Mouse (Mus musculus) spleen, adult 12 weeks (tissue): Measurements from ENCODE around the gene Olfr263.

Experiments
- DNase-seq: peaks from one replicate; pipeline ENCODE4 v3.0.0; 2022; ENCODE audit warnings: low spot score

The Olfr263 gene

DNA sequence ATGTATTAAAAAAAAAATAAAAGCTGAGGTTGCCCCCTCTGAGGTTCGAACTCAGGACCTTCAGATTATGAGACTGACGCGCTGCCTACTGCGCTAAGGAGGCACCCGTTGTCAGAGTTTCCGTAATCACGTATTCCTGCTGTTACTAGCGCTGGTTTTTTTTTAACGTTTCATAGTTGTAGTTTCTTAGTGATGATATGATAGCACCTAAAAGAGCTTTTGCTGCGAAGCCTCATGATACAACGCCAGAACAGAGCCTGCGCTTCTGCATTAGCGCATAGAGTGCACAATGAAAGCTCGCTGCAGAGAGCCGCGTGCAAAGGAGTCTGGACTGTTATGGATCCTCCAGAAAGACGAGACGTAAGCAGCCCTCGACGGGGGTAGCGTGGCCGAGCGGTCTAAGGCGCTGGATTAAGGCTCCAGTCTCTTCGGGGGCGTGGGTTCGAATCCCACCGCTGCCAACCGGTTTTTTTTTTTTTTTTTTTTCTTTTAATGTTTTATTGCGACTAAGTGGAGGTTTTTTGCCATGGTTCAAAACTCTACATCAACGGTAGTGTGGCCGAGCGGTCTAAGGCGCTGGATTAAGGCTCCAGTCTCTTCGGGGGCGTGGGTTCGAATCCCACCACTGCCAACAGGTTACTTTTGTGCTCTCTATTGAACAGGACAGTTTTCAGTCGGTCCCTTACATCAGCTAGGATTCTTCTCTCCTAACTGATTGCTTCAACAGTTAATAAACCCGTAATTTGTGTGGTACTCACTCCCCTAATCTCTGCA lies 40.4 kb downstream of the Olfr263 start:
- DNase-seq = peak; percentile 76

DNA sequence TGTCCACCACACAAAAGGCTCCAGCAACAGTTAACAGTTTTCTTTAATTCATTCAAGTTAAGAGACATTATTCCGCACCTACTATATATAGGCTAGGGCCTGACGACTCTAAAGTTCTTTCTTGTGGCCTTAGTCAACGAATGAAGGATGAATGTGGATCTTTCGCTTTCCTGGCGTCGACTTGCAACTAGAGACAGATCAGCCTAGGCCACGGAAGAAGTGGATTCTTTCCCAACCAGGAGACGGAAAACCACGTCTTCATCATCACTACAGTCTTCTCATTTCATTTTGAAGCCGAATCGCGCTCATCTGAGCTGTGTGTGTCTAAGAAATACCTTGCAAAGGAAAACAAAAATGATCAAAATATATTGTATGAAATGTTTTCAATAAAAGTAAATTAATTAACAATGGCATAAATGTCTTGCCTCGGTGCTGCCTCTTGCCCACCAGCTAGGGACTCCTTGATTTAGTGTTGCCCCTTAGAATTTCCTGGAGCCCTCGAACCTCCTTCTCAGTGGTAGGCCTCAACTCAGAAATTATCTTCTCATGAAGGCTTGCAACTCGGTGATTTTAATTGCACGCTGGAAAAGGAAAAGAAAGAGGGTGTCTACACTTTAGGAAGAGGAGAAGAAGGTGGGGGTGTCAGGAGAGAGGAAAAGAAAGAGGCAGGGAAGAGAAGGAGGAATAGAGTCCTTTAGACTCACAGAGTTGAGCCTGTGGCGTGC lies 41.2 kb downstream of the Olfr263 start:
- no peak for DNase-seq

DNA sequence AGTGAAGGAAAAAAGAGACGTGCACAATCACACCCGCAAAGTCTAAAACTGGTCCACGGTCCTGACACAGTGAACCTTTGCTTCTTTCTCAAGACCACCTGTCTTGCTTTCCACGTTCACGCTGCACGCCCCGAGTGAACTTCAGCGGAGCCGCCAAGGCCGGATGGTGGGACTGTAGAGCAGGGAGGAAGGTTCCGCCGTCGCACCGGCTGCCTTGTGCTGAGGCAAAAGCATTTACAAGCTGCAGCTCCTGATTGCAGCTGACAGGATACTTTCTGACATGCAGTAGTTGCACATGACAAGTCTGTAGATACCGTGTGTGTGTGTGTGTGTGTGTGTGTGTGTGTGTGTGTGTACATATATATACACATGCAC lies 41.7 kb downstream of the Olfr263 start:
- no peak for DNase-seq

DNA sequence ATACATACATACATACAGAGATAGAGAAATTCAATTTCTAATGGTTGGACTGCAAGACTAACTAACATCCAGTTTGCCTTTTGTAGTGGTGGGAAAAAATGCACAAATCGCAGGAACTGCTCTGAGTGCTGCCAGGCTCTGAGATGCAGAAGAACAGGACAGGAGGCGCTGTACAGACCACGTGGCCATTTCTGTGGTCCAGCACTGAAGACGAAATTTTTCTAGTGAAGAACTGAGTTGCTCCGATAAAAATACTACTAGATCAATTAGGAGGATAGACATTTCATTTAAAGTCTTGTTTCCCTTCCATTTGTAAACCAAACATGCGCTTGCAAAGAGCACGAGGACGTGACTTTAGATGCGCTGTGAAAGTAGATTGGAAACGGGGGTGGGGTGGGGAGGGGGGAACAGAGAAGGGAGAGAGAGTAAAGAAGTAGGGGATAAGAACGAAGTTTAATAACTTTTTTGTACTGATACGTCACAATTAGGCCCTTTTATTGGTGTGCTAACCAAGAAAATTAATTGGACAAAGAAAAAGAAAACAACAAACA lies 42.2 kb downstream of the Olfr263 start:
- no peak for DNase-seq

DNA sequence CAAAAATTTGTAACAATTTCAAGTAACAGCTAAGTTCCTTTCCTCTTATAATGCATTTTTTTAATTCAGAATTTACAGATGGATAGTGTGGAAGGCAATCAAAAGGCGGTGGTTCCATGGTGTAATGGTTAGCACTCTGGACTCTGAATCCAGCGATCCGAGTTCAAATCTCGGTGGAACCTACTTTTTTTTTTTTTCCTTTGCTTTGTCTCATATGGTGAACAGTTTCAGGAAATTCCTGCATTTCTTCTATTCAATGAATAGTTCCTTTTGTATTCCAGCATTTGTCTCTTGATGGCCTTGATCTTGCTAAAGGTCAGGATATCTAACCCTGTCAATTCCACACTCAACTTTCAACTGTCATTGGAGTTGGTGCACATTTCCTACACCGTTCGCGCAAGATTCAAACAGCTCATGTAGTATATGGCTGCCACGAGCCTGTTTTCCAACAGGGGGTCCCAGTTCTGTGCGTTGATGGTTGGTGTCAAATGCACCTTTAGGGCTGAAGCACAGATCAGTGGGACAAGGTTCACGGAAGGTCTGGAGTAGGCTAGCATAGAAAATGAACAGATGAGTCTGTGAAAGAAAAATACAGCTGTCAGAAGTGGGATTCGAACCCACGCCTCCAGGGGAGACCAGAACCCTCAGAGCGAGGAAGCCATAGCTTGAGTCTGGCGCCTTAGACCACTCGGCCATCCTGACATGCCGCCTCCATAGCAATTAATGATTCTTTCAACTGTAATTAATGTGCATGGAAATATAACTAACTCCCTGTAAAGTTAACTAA lies 43.0 kb downstream of the Olfr263 start:
- DNase-seq = peak; percentile 66

DNA sequence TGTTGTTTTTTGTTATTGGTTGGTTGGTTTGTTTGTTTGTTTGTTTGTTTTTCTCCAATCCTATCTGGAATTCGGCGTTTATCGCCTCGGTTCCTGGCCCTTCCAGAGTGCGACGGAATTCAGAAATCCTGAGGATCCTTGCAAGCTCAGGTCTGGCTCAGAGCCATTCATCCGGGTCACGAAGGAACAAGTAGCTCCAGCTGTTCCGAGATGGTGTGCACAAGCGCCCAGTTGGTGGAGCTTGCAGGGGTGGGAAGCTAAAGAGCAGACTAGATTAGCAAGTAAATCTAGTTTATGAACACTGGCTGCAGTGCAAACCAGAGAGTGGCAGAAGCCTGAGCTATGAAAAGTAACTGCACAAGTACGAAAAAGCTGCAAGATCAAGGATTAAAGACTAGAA lies 43.6 kb downstream of the Olfr263 start:
- DNase-seq = no peak

DNA sequence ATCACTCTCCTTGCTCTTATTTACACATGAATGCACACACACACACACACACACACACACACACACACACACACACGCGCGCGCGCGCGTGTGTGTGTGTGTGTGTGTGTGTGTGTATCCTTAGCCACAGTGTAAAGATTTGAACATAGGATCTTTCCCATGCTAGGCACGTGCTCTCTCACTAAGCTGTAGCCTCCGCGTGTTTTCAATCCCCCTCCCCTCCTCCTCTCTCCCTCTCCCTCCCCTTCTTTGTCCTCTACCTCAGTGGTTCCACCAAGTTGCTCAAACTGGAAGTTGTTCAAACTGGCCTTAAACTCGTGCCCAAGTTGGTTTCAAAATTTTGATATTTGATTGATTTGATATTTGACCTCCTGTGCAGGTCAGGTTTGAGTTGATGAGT lies 47.3 kb downstream of the Olfr263 start:
- DNase-seq = no peak

DNA sequence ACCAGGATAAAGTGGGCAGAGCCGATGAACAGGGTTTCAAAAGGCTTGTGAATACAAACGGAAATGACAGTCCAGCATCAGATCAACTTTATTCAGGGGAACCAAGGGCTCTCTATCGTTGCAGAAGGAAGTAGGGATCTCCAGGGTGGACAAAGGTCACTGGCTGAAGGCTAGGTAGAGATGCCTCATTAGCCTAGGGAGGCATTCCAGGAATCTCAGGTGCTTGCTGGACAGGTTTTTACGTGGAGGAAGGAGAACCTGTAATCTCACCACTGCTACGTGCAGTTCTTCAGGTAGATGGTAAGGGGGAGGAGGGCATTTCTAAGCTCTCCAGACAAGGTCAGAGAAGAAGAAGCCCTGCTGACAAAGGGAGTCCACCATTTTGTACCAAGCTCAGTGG lies 48.2 kb downstream of the Olfr263 start:
- DNase-seq = no peak

DNA sequence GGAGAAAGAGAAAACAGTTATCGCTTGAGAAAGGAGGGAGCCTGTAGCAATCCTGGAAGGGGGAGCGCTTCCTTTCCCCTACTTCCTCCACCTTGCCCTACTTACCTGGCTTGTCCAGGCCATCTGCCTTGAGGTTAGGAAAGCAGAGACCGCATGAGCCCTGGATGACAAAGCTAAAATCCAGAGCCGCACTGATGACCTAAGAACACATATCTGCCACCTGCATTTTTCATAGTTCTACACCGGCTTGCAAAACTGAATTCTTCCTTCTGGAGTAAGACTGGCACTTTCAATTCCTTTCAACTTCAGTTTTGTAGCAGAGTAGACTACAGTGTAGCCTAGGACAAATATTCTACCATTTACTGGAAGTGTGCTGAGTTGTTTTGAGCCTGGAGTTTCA lies 48.9 kb downstream of the Olfr263 start:
- no peak for DNase-seq

DNA sequence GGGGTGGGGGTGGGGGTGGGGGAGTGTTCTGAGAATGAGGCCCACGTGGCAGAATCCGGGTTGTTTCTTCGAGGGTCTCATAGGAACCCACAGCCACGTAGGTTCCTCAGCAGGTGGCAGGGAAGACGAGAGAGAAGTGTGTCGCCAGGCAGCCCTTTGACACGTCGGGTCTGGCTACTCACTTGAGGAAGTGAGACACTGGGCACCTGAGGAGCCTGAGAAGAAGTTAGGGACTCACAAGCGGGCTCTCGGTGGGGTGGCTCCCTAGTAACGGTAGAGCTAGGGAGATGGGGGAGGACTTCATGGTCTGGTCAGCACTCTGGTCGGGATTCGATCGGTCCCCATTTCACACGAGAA lies 49.9 kb downstream of the Olfr263 start, which contains the start of gene Trim27:
Gene Trim27, plus strand, starts transcription at position 79 of the 357 bp plus-strand sequence.
- no peak for DNase-seq

DNA sequence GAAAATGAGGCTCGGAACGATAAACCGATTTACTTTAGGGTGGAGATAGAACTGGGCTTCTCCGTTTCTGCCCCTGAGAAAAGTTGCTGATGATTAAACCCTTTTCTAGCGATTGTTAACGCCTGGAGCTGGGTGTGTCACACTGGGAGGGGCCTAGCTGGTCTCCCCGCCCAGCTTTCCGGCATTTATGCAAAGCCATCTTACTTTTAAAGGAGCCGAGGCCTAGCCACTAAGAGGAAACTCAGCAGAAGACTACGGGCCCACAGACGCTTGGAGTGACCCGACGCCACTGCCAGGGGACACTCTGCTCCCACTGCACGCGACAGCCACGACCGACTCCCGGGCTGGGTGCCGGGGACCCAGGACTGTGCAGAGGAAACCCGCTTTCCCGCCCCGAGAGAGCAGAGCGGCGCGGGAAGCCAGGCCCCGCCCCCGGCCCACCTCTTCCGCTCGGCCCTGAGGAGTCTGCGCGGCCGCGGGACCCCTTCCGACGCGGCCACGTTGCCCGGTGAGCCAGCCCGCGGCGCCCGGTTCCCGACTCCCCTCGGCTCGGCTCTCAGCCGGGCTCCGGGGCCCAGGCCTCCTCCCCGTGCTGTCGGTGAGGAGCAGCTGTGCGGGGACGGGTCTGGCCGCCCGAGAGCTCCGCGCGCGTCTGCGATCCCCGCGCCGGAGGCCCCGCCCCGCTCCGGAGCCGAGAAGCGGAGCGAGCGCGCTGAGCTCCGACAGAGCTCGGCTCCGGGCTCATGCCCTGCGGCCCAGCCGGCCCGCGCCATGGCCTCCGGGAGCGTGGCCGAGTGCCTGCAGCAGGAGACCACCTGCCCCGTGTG lies 50.5 kb downstream of the Olfr263 start:
- DNase-seq = peak; percentile 91

DNA sequence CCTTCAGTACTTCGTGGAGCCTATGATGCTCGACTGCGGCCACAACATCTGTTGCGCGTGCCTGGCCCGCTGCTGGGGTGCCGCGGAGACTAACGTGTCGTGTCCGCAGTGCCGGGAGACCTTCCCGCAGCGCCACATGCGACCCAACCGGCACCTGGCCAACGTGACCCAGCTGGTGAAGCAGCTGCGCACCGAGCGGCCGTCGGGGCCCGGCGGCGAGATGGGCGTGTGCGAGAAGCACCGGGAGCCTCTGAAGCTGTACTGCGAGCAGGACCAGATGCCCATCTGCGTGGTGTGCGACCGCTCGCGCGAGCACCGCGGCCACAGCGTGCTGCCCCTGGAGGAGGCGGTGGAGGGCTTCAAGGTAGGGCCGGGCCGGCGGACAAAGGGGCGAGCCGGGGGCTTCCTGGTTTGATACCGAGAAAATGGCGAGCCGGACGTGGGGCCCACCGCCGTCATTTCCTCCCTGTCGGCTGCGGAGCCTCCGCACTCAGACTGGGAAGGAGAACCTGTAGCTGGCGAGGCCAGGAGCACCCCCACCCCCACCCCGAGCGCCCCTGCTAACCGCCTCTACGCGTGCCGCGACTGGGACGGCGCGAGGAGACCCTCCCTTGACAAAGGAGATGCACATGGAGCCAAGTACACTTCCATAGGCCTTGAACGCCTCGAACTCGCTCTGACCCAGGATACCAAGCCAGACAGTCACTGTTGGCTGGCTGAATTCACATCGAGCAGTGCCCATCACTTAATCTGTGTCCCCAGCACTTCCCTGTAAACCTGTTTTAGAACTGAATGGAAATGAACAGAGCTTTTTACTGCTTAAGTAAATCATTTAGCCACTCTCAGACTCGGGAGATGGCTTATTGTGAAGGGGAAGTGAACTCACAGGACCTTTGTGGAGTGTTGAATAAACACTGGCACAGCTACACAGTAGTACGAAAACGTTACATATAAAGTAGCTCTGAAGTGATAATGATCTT lies 51.4 kb downstream of the Olfr263 start:
- DNase-seq = peak; percentile 55

DNA sequence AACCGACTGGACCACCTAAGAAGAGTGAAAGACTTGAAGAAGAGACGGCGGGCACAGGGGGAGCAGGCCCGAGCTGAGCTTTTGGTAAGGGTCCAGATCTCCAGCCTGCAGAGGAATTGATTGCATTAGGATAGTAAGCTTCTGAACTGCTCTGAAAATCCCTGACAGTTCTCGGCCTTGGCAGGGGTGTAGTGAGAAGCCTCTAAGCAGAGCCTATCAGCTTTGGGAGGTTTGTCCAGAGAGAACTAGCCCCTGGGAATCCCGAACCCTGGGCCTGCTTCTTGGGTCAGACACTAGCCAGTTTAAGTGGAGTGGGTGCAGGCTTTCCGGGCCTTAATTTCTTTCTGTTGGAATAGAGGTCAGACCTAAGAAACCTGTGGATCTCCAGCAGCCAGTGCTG lies 52.6 kb downstream of the Olfr263 start:
- no peak for DNase-seq

DNA sequence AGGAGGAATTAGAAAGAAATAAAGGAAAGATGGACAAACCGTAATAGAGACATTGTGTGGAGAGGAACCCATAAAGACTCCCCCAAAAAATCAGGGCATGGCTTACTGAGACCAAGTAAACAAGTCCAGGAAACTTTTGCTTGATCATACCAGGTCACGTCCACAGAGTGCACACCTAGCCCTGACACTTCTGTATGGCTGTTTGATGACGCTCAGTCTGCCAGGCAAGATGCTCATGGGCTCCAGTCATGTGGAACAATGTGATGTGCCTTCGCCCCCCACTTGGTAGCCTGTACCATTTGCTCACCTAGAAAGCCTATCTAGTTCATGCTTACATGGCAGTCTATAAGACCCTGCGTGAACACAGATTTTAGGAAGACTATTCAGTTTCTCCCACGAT lies 53.6 kb downstream of the Olfr263 start:
- no peak for DNase-seq

DNA sequence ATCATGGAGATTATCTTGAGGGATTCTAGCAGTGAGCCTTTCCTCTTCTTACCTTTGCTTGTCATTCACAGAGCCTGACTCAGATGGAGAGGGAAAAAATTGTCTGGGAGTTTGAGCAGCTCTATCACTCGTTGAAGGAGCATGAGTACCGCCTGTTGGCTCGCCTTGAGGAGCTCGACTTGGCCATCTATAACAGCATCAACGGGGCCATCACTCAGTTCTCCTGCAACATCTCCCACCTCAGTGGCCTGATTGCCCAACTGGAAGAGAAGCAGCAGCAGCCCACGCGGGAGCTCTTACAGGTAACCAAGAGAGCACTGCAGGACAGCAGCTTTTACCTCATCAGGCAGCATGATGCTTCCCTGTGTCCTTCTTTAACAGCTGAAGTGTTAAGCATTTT lies 54.2 kb downstream of the Olfr263 start:
- no peak for DNase-seq

DNA sequence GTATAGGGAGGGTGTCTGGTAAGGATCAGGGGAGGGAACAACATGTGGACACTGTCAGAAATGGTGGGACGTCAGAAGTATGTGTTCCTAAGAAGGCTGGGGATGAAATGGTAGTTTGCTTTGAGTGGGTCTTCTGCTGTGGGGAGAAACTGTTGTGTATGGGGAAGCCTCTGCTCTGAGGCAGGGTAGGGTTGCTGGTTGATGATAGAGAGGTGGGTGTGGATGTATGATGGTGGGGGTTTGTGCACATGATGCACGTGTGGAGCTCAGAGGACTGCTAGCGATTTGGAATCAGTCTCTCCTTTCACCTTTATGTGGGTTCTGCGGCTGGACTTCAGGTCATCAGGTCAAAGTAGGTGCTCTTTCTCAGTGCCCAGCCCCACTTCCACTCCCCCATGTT lies 56.1 kb downstream of the Olfr263 start:
- no peak for DNase-seq
